Mouse (Mus musculus) adrenal gland, adult 8-10 months (tissue): ENCODE data around the gene Lemd1. TPM values are rescaled to one million over a fixed set of nuclear protein-coding genes. Genes with fewer than 3 reads are reported as not detected.
"Not testable (repeated sequence)": the region's sequence is repeated elsewhere in the genome, so short reads cannot be mapped to it uniquely, and the experiment has no call there.

Experiments used
- DNase-seq: peaks from one replicate; pipeline ENCODE4 v3.0.0; 2022
- total RNA-seq, 4 experiments: library from RNA; stranded (reverse); gene quantifications; 2 replicates each; pipeline ENCODE4 v1.2.4; 2022

Gene Lemd1
- total RNA-seq, 4 experiments from 2014 or later: 0.31 to 0.46 (median 0.46) TPM; not detected in 1

DNA sequence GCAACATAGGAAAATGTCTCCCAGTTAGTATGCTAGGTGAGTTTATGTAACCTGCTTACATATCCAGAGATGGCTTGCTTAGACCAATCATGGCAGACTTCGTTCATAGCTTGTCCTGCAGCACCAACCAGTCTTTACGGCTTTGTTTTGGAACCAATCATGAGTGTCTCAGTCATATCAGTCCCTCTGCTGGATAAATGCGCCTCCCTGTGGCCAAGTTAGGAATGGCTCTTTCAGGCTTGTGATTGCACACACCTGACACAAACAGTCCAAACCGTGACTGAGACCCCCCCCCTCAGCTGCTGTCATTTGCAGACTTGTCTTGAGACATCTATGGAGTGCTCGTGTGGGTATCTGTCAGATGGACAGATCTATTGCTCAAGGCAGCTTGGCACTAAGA, 69.8 kb downstream of the Lemd1 start:
- no peak for DNase-seq

DNA sequence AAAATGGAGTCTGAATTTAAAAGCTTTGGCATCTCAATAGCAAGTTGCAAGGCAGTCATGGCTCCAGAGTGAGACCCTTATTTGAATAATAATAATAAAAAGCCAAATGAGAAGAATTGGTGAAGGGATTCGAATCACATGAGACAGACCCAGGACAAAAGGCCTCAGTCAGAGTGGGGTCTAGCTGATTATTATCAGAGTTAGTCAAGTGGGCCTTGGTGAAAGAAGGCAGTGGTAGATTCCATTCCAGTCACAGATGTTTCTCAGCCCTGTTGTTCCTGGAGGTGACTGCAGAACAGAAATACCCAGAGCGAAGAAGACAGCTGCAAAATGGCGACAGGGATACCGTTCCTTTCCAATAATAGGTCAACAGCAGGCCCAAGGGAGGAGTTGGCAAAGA, 72.4 kb downstream of the Lemd1 start:
- DNase-seq: no peak

DNA sequence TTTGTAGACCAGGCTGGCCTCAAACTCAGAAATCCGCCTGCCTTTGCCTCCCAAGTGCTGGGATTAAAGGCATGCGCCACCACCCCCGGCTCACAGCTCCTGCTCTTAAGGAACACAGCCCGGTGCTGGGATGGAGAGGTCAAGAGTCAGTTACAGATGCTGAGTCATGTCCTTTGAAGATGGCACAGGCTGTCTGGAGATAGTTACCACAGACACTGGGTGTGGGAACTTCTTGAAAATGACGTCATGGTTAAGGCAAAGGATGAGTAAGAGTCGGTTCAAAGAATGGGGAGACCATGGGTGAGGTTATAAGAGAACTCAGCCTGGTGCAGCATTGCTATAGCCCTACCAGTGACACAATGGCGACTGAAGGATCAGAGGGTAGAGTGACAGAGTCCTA, 73.3 kb downstream of the Lemd1 start:
- no peak for DNase-seq

DNA sequence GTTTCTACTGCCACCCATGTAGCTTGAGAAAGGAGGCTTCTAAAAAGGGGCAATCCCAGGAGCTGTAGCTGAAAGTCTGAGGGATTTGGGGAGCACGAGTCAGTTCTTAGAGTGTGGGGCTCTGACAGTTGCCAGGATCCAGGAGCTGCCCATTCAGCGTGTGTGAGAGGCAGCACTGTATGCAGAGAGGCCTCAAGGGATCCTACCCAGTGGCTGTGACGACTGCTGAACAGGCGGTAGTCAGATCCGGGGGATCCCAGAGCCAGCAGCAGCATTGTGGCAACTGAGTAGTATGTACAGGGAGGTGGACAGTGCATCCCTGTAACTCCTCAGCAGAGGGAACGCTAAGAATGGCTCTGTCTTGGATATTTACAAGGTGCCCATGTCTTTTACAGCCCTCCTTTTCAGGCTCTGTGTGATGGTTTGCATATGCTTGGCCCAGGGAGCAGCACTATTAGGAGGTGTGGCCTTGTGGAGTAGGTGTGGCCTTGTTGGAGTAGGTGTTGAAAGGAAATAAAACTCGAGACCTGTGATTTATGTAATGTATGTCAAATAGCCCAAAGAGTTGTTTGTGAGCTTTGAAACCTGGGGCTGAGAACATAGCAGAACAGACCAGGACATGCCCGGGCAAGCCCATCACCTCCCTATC, 74.1 kb downstream of the Lemd1 start:
- no peak for DNase-seq

DNA sequence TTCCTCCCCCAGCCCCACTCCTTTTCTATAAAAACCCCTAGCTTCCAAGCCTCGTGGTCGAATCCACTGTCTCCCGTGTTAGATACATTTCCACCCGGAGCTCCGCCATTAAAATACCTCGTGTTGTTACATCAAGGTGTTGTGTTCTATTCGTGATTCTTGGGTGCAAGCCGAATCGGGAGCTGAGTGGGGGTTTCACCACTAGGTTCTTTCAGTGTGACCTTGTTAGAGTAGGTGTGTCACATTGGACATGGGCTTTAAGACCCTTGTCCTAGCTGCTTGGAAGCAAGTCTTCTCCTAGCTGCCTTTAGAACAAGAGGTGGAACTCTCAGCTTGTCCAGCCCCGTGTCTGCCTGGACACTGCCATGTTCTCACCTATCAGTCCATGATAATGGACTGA, 74.7 kb downstream of the Lemd1 start:
- no peak for DNase-seq

DNA sequence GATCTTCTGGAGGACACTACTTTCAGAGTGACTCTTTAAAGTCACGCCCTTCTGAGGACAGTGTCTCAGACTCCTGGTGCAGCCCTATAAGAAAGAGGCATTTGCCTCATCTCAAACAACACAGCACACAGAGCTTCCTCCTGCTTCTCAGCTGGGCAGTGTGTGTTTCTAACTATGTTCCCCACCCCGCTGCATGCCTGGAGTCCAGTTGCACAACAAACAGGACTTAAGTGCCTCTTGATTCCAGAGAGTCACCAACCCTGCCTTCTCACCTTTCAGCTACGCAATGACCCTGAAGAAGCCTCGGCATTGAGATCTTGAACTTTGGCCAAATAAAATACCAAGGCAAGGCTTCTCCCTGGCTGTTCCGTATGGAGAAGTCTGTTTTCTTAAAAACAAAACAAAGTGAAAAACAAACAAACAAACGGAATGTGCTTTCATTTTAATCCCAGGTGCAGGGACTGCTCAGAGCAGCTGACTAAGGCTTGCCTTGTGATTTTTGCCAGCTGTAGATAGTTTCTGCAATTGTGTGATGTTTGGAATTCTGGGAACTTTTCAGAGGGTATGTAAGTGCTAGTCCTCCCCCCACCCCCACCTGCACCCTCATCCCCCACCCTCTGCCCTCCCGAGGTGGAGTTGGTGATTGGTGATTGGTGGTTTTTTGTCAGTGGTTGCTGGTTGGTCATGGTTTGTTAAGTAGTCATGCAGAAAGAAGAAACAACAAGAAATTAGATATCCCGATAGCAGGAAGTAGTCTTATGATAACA, 75.7 kb downstream of the Lemd1 start:
- DNase-seq: no peak

DNA sequence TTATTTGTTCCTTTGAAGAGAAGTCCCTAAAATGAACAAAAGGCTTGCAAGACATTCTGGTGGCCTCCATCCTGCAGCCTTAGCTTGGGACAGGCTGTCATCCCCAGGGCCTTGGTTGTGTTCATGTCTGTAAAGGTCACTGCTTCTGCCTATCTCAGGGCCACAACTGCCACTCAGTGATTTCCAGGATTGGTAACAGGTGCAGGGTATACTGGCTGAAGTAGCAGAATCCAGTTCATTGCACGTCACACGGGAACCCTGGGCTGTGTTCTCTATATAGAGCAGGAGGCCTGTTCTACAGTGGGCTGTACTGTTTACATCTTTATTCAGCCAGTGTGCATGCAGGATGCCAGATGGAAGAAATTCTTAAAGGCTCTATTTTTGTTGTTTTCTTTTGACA, 76.7 kb downstream of the Lemd1 start:
- DNase-seq: no peak

DNA sequence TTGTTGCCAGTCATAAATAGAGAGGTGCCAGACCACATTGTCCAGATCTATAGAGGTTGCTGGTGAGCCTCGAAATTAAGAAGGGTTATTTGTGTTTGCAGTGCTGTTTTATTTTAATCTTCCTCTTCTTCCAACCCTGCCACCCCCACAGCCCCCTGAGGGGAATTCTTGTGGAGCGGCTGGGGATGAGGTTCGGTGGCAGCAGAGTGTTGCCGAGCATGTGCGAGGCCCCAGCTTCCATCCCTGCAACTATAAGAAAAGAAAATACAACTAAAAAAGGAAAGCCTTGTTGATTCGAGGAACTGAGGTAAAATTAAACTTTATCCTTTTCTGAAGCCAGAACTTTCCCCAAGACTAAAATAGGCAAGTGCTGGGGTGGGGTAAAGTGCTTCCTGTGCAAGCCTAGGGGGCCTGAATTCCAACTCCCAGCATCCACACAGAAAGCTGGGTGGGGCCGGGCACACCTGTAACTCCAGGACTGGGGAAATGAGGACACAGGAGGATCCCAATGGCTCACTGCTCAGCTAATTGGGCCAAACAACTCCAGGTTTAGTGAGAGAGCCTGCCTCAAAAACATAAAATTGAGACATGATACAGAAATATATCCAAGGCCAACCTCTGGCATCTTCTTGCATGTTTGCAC, 77.3 kb downstream of the Lemd1 start:
- no peak for DNase-seq

DNA sequence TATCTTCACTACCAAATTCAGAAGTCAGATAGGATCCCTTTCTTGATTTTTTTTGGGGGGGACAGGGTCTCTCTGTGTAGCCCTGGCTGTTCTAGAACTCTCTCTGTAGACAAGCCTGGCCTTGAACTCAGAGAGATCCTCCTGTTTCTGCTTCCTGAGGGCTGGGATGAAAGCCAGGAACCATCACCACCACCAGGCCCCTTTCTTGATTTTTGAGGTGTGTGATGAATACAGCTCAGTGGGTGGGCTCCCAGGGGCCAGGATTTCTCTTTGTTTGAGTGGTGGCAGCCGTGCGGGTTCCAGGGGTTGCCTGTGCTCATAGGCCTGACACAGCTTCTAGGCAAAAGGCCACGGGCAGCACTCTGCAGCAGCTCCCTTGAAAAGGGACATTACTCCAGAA, 80.0 kb downstream of the Lemd1 start:
- DNase-seq: no peak

DNA sequence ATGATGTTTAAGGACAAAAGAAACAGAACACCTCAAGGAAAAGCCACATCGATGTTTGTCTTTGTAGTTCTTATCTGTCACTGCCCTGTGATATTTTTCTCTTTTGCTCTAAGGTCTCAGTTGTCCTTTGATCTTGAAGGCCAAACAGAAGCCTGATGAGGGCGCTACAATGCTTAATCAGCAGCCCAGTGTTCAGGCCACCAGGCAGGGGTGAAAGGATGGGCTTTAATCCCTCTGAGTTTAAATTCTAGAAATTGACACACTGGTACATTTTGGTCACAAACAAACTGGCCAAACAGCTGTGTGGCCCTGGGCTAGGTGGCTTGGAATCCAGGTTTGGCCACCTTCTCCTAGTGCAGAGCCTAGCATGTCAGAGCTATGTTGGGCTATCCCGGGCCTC, 85.5 kb downstream of the Lemd1 start:
- DNase-seq: no peak

DNA sequence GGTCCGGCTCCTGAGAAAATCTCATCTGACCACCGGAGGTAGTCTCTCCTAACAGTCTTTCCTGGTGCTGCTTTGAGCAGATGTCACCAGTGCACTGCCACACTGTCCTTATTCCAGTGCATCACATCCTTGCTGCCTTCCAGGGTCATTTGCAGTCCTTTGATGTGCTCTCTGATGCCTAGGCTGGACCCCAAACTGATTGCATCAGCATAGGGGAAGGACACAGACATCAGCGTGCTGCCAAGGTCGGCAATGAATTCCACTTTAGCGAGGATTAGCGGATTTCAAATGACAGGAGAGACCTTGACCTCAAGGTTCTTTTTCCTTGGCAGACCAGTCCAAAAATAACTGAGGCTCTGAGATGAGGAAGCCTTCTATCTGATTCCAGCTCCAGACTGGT, 85.9 kb downstream of the Lemd1 start:
- peak; percentile 93 for DNase-seq

DNA sequence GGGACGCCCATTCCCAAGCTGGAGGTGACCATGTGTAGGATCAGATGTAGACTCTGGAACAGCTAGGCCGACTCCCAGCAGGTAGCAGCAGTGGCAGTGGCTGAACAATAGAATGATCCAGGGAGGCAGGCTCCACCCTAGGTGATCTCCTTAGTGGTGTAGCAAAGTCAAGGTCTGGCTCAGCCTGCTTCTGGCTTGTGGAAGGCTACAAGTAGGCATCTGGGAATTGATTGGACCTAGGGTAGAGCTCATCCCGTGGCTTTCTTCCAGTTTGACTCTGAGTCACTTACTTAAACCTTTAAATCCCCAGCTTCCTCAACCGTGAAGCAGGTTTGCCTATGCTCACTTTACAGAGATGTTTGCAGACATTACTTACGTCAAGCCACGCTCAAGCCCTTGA, 89.4 kb downstream of the Lemd1 start:
- DNase-seq: not testable (repeated sequence)

DNA sequence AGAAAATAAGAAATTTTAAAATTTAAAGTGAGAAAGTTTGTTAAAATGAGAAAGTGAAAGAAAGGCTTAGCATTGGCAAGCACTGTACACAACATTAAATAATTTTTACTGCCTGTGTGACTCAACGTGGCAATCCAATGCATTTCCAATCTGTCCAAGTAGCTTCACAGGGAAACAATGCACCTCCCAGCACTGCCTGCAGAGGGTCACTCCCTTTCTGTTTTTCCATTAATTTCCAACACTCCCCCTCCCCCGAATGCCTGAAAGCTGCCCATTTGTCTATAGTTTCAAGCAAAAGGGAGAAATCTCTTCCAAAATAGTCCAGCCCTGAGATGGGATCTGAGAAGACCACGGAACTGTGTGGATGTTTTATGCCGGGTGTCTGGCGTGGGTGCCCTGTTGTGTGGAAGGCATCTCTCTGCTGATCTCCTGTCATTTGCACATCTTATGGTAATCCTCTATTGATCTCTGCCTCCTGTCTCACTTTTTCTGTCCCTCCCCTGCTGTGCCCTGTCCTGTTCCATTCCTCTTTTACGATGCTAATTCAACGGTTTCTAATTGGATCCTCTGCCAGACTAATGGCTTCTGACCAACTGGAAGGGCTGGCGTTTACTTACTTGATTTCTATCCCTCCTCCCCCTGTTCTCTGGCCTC, 90.4 kb downstream of the Lemd1 start:
- no peak for DNase-seq

DNA sequence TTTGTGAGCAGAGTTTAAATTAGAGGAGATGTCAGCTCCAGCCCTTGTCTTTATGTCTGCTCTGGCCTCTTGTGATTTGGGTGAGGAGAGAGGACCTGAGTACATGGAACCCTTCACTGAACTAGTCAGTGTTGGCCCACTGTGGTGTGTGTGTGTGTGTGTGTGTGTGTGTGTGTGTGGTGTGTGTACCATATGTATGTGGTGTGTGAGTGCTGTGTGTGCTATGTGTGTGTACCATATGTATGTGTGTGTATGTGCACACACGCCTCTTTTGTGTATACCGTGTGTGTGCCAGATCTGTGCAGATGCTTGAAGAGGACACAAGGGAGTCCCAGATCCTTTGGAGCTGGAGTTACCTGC, 90.9 kb downstream of the Lemd1 start:
- DNase-seq: no peak

DNA sequence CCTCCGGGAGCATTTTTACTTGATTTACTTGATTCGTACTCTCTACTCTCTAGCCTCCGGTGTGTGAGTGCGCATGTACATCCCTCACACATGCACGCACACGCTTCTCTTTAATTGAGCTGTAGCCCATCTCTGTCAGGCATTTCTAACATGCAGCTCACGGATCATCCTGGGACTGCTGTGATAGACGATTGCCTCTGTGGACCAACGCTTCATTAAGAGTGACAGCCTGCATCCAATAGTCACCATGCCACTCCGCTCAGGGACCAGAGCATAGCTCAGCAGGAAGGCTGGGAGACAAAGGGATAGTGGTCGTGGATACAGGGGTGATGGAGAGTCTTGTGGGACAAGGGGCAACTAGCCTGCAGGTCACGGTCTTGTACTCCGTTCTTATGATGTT, 91.8 kb downstream of the Lemd1 start:
- no peak for DNase-seq

DNA sequence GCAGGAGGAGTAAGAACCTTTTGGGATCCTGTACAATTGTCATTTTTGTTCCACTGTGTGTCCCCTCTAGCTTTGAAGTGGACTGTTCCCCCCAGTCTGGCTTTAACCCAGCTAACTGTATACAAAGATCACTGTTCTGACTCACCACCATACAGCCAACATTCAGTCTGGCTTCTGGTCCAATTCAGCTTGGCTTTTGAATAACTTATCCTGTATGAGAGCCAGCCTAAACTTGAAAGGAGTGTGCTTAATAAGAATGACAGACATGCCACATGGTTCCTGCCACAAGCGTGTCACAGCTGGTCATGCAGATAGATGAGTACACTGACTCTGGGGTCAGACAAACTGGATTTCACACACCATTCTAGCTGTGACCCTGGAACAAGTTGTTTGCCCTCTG, 95.5 kb downstream of the Lemd1 start:
- DNase-seq: no peak

DNA sequence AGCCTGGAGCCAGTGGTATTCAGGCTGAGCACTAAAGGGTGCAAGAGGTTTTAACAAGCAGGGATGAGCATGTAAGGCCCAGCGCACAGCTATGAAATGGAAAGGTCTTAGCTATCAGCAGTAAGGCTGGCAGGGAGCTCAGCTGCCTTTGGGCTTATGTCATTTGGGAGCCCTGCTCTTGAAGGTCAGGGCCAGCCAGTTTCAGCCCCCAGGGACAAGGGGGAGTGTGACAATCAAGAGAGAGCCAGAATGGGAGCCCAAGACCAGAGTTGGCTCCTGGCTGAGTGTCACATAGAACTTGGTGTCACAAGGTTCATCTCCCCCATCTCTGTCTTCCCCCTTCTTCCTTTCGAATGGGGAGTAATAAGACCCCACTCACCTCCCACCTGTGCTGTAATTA, 96.2 kb downstream of the Lemd1 start:
- peak; percentile 68 for DNase-seq

DNA sequence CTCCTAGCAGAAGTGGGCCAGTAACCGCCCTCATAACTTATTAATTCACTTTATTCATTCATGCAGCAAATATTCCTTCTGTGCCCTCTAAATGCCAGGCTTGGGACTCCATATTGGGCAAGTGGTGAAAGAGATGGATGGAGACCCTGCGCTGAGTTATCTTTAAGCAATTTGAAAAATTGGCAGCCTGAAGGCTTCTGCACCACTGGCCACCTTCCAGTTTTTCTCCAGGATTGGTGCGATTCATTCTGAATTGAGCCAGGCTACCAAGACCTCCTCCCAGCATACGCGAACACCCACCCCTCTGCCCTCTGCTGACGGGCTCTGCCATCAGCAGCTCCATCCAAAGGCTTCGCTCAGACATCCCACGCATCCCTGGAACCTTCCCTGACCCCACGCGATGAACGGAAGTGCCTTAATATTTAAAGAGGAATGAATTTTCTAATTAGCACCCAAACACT, 96.8 kb downstream of the Lemd1 start:
- DNase-seq: no peak

DNA sequence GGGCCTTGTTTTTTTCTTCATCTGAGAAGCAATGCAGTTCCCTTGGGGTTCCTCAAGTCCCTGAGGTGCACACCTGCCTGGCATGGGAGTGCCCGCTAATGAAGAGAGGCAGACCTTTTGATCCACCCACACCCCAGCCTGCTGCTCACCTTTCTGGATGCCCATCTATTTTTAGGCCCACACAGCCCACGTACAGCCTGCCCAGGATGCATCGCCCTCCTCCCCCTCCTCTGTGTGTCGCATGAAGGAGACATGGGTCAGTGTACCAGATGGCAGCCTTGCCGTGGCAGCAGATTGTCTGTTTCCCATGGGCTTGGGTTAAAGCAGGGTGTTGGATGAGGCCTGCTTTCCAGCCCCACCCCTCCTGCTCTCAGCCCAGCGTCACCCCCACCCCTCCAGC, 98.7 kb downstream of the Lemd1 start:
- DNase-seq: no peak

DNA sequence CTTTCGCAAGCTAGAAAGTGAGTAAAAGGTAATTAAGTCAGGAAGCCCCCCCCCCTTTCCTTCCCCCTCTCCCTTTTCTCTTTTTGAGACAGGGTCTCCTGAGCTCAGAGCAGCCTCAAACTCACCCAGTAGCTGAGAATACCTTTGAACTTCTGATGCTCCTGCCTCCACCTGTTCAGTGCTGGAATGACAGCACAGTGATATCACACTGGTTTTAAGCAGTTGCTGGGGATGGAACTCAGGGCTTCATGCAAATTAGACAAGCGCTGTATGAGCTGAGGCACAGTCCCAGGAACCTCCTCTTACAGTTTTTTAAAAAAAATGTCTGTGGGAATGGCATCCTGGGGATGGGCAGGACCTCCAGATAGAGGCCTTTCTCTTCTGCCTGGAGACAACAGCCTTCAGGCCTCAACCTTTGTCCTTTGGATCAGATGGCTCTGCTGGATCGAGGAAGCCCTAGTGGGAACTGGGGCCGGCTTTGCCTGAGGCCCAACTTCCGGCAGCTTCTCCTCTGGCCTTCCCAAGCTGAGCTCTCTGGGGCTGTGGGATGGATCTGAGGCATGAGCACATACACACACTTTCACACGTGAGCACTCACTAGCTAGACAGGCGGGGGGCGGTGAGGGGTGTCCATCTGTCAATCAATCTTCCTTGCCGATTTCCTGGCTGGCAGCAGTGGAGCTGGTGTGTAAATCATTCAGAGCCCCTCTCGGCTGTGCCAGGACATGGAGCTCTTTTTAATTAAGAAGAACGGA, 99.9 kb downstream of the Lemd1 start:
- no peak for DNase-seq

DNA sequence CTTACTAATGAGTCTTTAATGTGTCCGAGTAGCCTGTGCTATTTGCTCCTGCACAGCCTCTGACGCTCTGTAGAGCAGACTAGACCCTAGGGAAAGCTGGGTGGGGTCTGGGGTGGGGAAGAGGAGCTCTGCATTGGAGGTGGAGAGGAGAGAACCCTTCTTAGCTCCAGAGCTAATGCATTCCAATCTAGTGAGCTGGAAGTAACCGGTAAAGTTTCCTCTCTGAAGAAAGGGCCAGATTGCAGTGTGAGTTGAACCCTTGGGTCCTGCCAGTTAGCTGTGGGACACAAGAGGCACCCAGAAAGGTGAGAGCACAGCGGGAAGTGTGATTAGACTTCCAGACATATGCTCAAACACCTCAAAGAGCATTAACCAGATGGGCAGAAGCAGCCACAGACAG, 100.5 kb downstream of the Lemd1 start:
- DNase-seq: no peak

DNA sequence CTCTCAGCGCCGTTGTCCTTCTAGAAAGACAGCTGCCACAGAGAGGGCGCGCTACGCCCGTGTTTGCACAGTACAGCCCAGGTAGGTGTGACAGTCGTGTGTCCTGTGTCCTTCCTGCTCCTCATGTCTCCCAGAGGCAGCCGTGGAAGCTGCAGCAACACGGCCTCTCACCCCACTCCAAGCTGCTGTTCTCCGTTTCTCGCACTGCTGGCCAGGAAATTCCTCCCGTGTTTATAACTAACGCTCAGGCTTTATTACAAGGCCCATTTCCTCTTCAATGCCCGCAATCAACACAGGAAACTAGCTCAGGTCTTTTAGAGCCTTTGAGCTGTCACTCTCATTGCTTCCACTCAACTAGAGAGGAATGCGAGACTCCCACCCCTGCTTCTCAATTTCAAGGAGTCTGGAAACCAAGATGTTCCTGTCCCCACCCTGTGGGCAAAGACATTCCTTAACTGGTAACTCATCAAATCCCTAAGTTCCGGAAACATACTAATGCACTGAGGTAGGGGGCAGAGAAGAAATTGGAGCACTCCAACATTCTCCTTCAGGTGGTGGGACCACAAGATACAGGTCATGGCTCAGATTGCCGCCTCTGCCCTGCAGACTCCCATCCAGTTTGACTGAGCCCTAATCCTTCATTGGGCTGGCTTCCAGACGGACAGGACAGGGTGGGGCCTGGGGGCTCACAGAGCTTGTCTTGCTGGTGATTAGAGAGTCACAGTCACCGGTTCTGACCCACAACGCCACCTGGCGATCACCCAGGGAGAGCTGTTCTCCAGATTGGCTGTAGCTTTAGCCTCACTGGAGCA, 101.3 kb downstream of the Lemd1 start:
- no peak for DNase-seq
